Mouse (Mus musculus) forebrain, postnatal 0 days (tissue): ENCODE results near the gene Pepd. TPM values are rescaled to one million over a fixed set of nuclear protein-coding genes. Genes with fewer than 3 reads are reported as not detected.

Experiments
- ATAC-seq: fragments of 200-750 bp; cut with Nextera tagmentation; 2 replicates; pipeline ENCODE4 v1.8.0; 2017; ENCODE audit warnings: mild to moderate bottlenecking, moderate library complexity
- DNase-seq: peaks from one replicate; pipeline ENCODE4 v3.0.0-alpha.2; 2015
- H3K27ac ChIP-seq: fragments of 300-500 bp; sonication (generic); 2 replicates; pipeline ENCODE4 v1.5.1; 2014; ENCODE audit warnings: low read depth, mild to moderate bottlenecking, antibody characterized with exemption, low read length, moderate library complexity, mixed read lengths
- H3K27me3 ChIP-seq: fragments of 300-500 bp; sonication (generic); 2 replicates; pipeline ENCODE4 v1.6.1; 2014; ENCODE audit warnings: mild to moderate bottlenecking, low read length, mixed read lengths; ENCODE audit not compliant: insufficient read depth
- H3K36me3 ChIP-seq: fragments of 300-500 bp; sonication (generic); 2 replicates; pipeline ENCODE4 v1.6.1; 2014; ENCODE audit warnings: mild to moderate bottlenecking, moderate library complexity; ENCODE audit not compliant: insufficient read depth
- H3K4me1 ChIP-seq: fragments of 300-500 bp; sonication (generic); 2 replicates; pipeline ENCODE4 v1.6.1; 2014; ENCODE audit warnings: antibody characterized with exemption; ENCODE audit not compliant: insufficient read depth
- H3K4me2 ChIP-seq: fragments of 300-500 bp; sonication (generic); 2 replicates; pipeline ENCODE4 v1.6.1; 2014; ENCODE audit warnings: low read depth, mild to moderate bottlenecking, moderate library complexity
- H3K4me3 ChIP-seq: fragments of 300-500 bp; sonication (generic); 2 replicates; pipeline ENCODE4 v1.5.1; 2014; ENCODE audit warnings: low read depth, low read length, mixed read lengths
- H3K9ac ChIP-seq: fragments of 300-500 bp; sonication (generic); 2 replicates; pipeline ENCODE4 v1.6.1; 2014; ENCODE audit warnings: mild to moderate bottlenecking
- H3K9me3 ChIP-seq: fragments of 300-500 bp; sonication (generic); 2 replicates; pipeline ENCODE4 v1.6.1; 2016; ENCODE audit warnings: low read length
- CTCF ChIP-seq: sonication (generic); IDR thresholded peaks from 2 replicates; pipeline ENCODE4 v1.5.1; 2016; ENCODE audit warnings: antibody characterized with exemption, control low read depth, low read depth
- WGBS: fragments of 180-500 bp; shearing (Covaris S2); extraction: QIAGEN DNeasy Blood & Tissue Kit; methylation state at CpG from one replicate; pipeline ENCODE4 v1.1.7; 2014; 5-methylcytosine and 5-hydroxymethylcytosine counted together
- polyA plus RNA-seq: library from polyadenylated mRNA; unstranded; fragments of >200 nt; fragmentation: Nextera tagmentation; extraction: Ambion mirVana; gene quantifications from 2 replicates; pipeline ENCODE4 v1.2.1, GENCODE M21; 2015
- total RNA-seq: library from RNA; depleted of rRNA; stranded (reverse); fragments of >200 nt; gene quantifications from 2 replicates; pipeline ENCODE4 v1.2.3, GENCODE M21; 2014

Gene Pepd
- total and polyA plus RNA-seq, 2 experiments from 2014 or later = 41.2 to 60.4 TPM

- ATAC-seq (no peak), DNase-seq (no peak)
- Histone ChIP-seq H3K9me3 (no peaks in the 10 kb centered on the region), H3K27me3 (no peaks in the 10 kb centered on the region), H3K4me2 (no peak overlapping the region), H3K9ac (no peak overlapping the region), H3K27ac (no peak overlapping the region), H3K4me3 (no peak overlapping the region), H3K36me3 (0 out of 2 replicates have a peak, but pooled peaks cover 8% of the 10 kb centered on the region), H3K4me1 (peaks cover 10% of the 10 kb centered on the region)
- no peak for TF ChIP-seq CTCF
- WGBS = 69% methylated on average over 4 of the region's 4 CpGs
These were observed 31.5 kb downstream of the Pepd start for GRCm38 (mm10) chr7:34943581-34944123.

- Histone ChIP-seq H3K4me3 (no peak overlapping the region), H3K27me3 (no peaks in the 10 kb centered on the region), H3K4me2 (no peak overlapping the region), H3K9me3 (no peaks in the 10 kb centered on the region), H3K4me1 (no peaks in the 10 kb centered on the region), H3K9ac (no peak overlapping the region), H3K27ac (no peak overlapping the region), H3K36me3 (0 out of 2 replicates have a peak, but pooled peaks cover 8% of the 10 kb centered on the region)
- ATAC-seq = no peak
- no peak for TF ChIP-seq CTCF
- 35% methylated on average over 7 of the region's 7 CpGs for WGBS
- no peak for DNase-seq
These were observed 34.2 kb downstream of the Pepd start for GRCm38 (mm10) chr7:34946269-34946925.

GRCm38 (mm10) chr7:34954548-34954947, 42.4 kb downstream of the Pepd start:
- DNase-seq (no peak), ATAC-seq (no peak)
- no peak for TF ChIP-seq CTCF
- Histone ChIP-seq H3K27me3 (no peaks in the 10 kb centered on the region), H3K4me1 (no peaks in the 10 kb centered on the region), H3K36me3 (no peaks in the 10 kb centered on the region), H3K9ac (no peak overlapping the region), H3K27ac (no peak overlapping the region), H3K4me2 (no peak overlapping the region), H3K4me3 (no peak overlapping the region), H3K9me3 (no peaks in the 10 kb centered on the region)
- WGBS = 86% methylated on average over 9 of the region's 9 CpGs

DNA sequence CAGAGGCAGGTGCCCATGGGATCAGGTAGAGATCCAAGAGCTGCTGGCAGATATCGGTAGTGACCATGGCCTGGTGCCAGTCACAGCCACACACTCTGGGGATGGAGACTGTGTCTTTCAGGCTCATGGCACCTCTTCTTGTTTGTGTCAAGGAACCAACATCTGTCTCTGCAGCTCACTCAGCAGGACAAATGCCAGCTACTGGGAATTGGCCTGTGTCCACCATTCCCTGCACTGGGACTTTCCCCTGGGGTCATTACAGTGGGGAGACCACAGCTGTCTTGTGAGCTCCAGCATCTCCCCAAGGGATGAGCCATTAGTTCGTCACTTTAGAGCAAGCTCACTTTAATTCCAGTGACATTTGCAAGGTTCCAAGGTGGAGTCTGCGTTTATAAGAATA, 43.1 kb downstream of the Pepd start:
- no peak overlapping the region for H3K4me2 ChIP-seq
- no peak for ATAC-seq
- no peaks in the 10 kb centered on the region for H3K4me1 ChIP-seq
- no peaks in the 10 kb centered on the region for H3K27me3 ChIP-seq
- DNase-seq = no peak
- H3K27ac ChIP-seq = no peak overlapping the region
- H3K4me3 ChIP-seq = no peak overlapping the region
- no peak overlapping the region for H3K9ac ChIP-seq
- TF ChIP-seq CTCF = no peak
- H3K9me3 ChIP-seq = no peaks in the 10 kb centered on the region
- 79% methylated on average over 3 of the region's 3 CpGs for WGBS
- H3K36me3 ChIP-seq = no peaks in the 10 kb centered on the region

GRCm38 (mm10) chr7:34957138-34957537, 45.0 kb downstream of the Pepd start:
- Histone ChIP-seq H3K27ac (no peak overlapping the region), H3K4me2 (no peak overlapping the region), H3K27me3 (no peaks in the 10 kb centered on the region), H3K9ac (no peak overlapping the region), H3K9me3 (no peaks in the 10 kb centered on the region), H3K4me3 (no peak overlapping the region), H3K4me1 (no peaks in the 10 kb centered on the region), H3K36me3 (no peaks in the 10 kb centered on the region)
- WGBS = 78% methylated on average over 8 of the region's 8 CpGs
- no peak for TF ChIP-seq CTCF
- 0 out of 2 replicates have a peak, but pooled peaks have one; percentile 10 for ATAC-seq
- no peak for DNase-seq

- H3K4me1 ChIP-seq = no peaks in the 10 kb centered on the region
- no peak overlapping the region for H3K4me2 ChIP-seq
- no peak overlapping the region for H3K4me3 ChIP-seq
- no peak overlapping the region for H3K27ac ChIP-seq
- H3K9ac ChIP-seq = no peak overlapping the region
- ATAC-seq (no peak), DNase-seq (no peak)
- no peaks in the 10 kb centered on the region for H3K27me3 ChIP-seq
- TF ChIP-seq CTCF = no peak
- WGBS = 82% methylated on average over 11 of the region's 11 CpGs
- H3K36me3 ChIP-seq = no peaks in the 10 kb centered on the region
- no peaks in the 10 kb centered on the region for H3K9me3 ChIP-seq
These were observed 51.9 kb downstream of the Pepd start for GRCm38 (mm10) chr7:34963889-34964645.

DNA sequence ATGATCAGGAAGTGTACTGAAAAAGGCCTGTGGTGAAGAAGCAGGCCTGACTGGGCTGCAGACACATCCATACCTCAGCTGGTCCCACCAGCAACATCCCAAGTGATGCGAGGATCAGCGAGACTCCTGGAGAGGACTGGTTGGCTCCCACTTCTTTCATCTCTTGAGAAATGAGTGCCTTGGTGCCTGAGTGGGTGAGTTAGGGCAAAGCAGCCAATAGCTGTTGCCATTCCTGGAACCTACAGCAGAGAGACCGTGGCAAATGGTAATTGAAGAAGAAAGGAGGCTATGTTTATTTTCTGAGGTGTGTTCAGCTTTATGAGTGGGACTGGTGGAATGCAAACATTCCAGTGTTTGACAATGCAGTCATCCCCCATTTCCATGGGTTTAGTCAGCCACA, 55.2 kb downstream of the Pepd start:
- Histone ChIP-seq H3K4me2 (no peak overlapping the region), H3K36me3 (no peaks in the 10 kb centered on the region; the same call in 1 of the 2 replicates), H3K9me3 (no peaks in the 10 kb centered on the region), H3K4me3 (no peak overlapping the region), H3K4me1 (no peaks in the 10 kb centered on the region), H3K27me3 (no peaks in the 10 kb centered on the region), H3K9ac (no peak overlapping the region), H3K27ac (no peak overlapping the region)
- 86% methylated on average over 3 of the region's 3 CpGs for WGBS
- no peak for ATAC-seq
- TF ChIP-seq CTCF = no peak
- DNase-seq = no peak
